12 mouse cellular contexts compared by ENCODE assay signal in the genomic region with DNA sequence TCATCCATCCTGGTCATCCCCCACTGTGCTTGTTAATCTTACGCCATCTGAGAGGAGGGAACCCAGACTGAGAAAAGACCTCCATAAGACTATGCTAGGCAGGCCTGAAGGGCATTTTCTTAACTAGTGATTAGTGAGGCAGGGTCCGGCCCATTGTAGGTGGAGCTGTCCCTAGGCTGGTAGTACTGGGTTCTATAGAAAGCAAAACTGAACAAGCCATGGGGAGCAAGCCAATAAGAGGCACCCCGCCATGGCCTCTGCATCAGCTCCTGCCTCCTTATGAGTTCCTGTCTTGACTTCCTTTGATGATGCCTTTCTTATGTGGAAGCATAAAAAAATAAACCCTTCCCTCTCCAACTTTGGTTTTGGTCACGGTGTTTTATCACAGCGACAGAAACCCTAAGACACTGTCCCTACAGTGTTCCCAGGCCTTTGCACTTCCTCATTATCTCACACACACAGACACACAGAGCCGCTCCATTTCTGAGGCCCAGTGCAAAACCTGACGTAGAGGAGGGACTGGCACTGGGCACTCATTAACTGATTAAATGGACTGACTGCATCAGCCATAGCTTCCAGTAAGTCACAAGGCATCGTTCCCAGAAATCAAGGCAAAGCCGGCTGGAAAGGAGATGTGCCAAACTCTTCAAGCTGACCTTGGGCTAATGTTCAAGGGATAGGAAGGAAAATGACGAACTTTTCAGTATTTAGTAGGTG. TPM values are rescaled to one million over a fixed set of nuclear protein-coding genes. Genes with fewer than 3 reads are reported as not detected.
DNase-seq lines count a peak whose midpoint lies in the region; ATAC-seq lines count a peak whose summit lies in the region.
"Had no signal": no experiment of that assay in that cellular context is flagged by ENCODE, and none has a peak within 500 bp of the region (broad histone marks: within the 10 kb centered on the region; RNA-seq: fewer than 3 reads in every experiment).

No protein-coding gene starts in this region.

- no peaks in the 10 kb centered on the region for H3K36me3 ChIP-seq in forebrain, embryonic 13.5 days (ENCODE audit: poor library complexity, severe bottlenecking)

- H3K4me2 ChIP-seq in forebrain, embryonic 13.5 days, result no peak overlapping the region
- H3K4me2 ChIP-seq: heart, embryonic 13.5 days had no signal

- H3K9ac ChIP-seq in forebrain, embryonic 13.5 days, result no peak overlapping the region
- H3K9ac ChIP-seq: heart, embryonic 13.5 days had no signal

- H3K9me3 ChIP-seq in forebrain, embryonic 13.5 days (replicated peaks), result no peaks in the 10 kb centered on the region
- H3K9me3 ChIP-seq: heart, embryonic 13.5 days had no signal

- peak; percentile 93 for ATAC-seq in megakaryocyte-erythroid progenitor cell, adult 5-6 weeks (replicated peaks; ENCODE audit: low FRiP score, low TSS enrichment, poor library complexity, severe bottlenecking)
- ATAC-seq in forebrain, embryonic 13.5 days, result no peak
- ATAC-seq: Patski had no signal

- WGBS in forebrain, embryonic 13.5 days, result 90% methylated on average over 10 of the region's 10 CpGs

- no peak overlapping the region for H3K4me3 ChIP-seq in forebrain, embryonic 13.5 days
- H3K4me3 ChIP-seq: heart, embryonic 13.5 days had no signal

- peaks cover 18% of the 10 kb centered on the region for H3K4me1 ChIP-seq in forebrain, embryonic 13.5 days

- no peaks in the 10 kb centered on the region for H3K27me3 ChIP-seq in forebrain, embryonic 13.5 days
- H3K27me3 ChIP-seq: heart, embryonic 13.5 days; Patski had no signal

- DNase-seq in adrenal gland, postnatal 14 days, result peak; percentile 50
- DNase-seq in adrenal gland, postnatal 25 days, result no peak
- peak; percentile 69 for DNase-seq in kidney, adult 9 months
- no peak for DNase-seq in kidney, adult 18-20 months
- DNase-seq in kidney, postnatal 25 days, result peak; percentile 52 to 70
- DNase-seq in left cerebral cortex, adult 8-10 months (ENCODE audit: low spot score in 2 of 2), result no peak

- no peak overlapping the region for H3K27ac ChIP-seq in forebrain, embryonic 13.5 days

RNA-seq across cellular contexts. Expression of gene Mapkapk2, which starts 29.5 kb away (rescaled TPM):
- total RNA-seq in adrenal gland, postnatal 14 days (2021), result 159 and 180 TPM in 2 replicates
- total RNA-seq in adrenal gland, postnatal 25 days (2021), result 134 and 159 TPM in 2 replicates
- total RNA-seq in megakaryocyte-erythroid progenitor cell, adult 5-6 weeks (2014; fragmentation: Nextera tagmentation), result 43.1 and 46.2 TPM in 2 replicates
- total RNA-seq in megakaryocyte-erythroid progenitor cell, adult 5-6 weeks (2017), result 37.1 and 42.6 TPM in 2 replicates
- total RNA-seq in left cerebral cortex, adult 8-10 months (2022), result 10 to 100 TPM; 28.3 to 33.7 (median 31.7) TPM
- polyA plus RNA-seq in forebrain, embryonic 13.5 days (2015; fragmentation: Nextera tagmentation; extraction: Ambion mirVana), result 28.4 and 30.5 TPM in 2 replicates

RNA-seq across cellular contexts. Expression of gene Il10, which starts 48.5 kb away (rescaled TPM):
- total RNA-seq in adrenal gland, postnatal 14 days (2021), result 0.38 TPM in 1 of 2 replicates, not detected in the other
- not detected in 2 replicates for total RNA-seq in adrenal gland, postnatal 25 days (2021)
- not detected in 2 replicates for total RNA-seq in megakaryocyte-erythroid progenitor cell, adult 5-6 weeks (2014; fragmentation: Nextera tagmentation)
- not detected in 2 replicates for total RNA-seq in megakaryocyte-erythroid progenitor cell, adult 5-6 weeks (2017)
- not detected for total RNA-seq in left cerebral cortex, adult 8-10 months (2022)
- polyA plus RNA-seq in forebrain, embryonic 13.5 days (2015; fragmentation: Nextera tagmentation; extraction: Ambion mirVana), result not detected in 2 replicates
- polyA plus RNA-seq: embryonic facial prominence, embryonic 11.5 days; heart, embryonic 13.5 days; lung, embryonic 16.5 days had no signal

Comparison
In these comparisons a context has a peak if more than half of its experiments do, and no peak if none do; other contexts are left out.
1. DNase-seq: peak in adrenal gland, postnatal 14 days (single experiment), kidney, adult 9 months (single experiment) and kidney, postnatal 25 days (2 of 2); none in adrenal gland, postnatal 25 days (single experiment), kidney, adult 18-20 months (single experiment) and left cerebral cortex, adult 8-10 months (0 of 2).